In genomic region chr6:134923670-134924069, GRCm38 (mm10) we compare ENCODE assay signal across 9 mouse cellular contexts. TPM values are rescaled to one million over a fixed set of nuclear protein-coding genes. Genes with fewer than 3 reads are reported as not detected.
DNase-seq lines count a peak whose midpoint lies in the region; ATAC-seq and TF ChIP-seq lines count a peak whose summit lies in the region.
"Had no signal": no experiment of that assay in that cellular context is flagged by ENCODE, and none has a peak within 500 bp of the region (broad histone marks: within the 10 kb centered on the region; RNA-seq: fewer than 3 reads in every experiment).

No protein-coding gene starts in this region.

- no peak overlapping the region for H3K9ac ChIP-seq in lung, embryonic 15.5 days
- peak overlapping the region; percentile 38 for H3K9ac ChIP-seq in forebrain, embryonic 15.5 days (replicated peaks)
- H3K9ac ChIP-seq in liver, embryonic 13.5 days: peak overlapping the region; percentile 11; the same call in 1 of the 2 replicates

- H3K9me3 ChIP-seq in lung, embryonic 15.5 days: no peaks in the 10 kb centered on the region
- no peaks in the 10 kb centered on the region for H3K9me3 ChIP-seq in forebrain, embryonic 15.5 days
- no peaks in the 10 kb centered on the region for H3K9me3 ChIP-seq in liver, embryonic 13.5 days (replicated peaks)

- no peak for ATAC-seq in lung, embryonic 15.5 days (ENCODE audit: borderline replicate concordance, extremely low read depth, low FRiP score, low TSS enrichment)
- ATAC-seq in forebrain, embryonic 15.5 days (replicated peaks): no peak
- no peak for ATAC-seq in liver, embryonic 13.5 days (ENCODE audit: low read depth)
- no peak for ATAC-seq in cerebellum, adult (ENCODE audit: insufficient number of reproducible peaks, low FRiP score, low TSS enrichment)

- peaks cover 36% of the 10 kb centered on the region for H3K4me1 ChIP-seq in lung, embryonic 15.5 days
- peaks cover 50% of the 10 kb centered on the region for H3K4me1 ChIP-seq in forebrain, embryonic 15.5 days
- H3K4me1 ChIP-seq in liver, embryonic 13.5 days (replicated peaks): peaks cover 46% of the 10 kb centered on the region
- no peaks in the 10 kb centered on the region; the same call in 1 of the 2 replicates for H3K4me1 ChIP-seq in small intestine, adult 2 months (ENCODE audit: control insufficient read depth, insufficient read depth, insufficient read length, low read length)

- no peak overlapping the region for H3K27ac ChIP-seq in lung, embryonic 15.5 days
- no peak overlapping the region for H3K27ac ChIP-seq in forebrain, embryonic 15.5 days (replicated peaks)
- peak overlapping the region; percentile 40 for H3K27ac ChIP-seq in liver, embryonic 13.5 days
- 0 out of 2 replicates have a peak overlapping the region, but pooled peaks have one; percentile 14 for H3K27ac ChIP-seq in small intestine, adult 2 months (ENCODE audit: insufficient read depth, low read depth, low read length)

- WGBS in lung, embryonic 15.5 days: 76% methylated on average over 4 of the region's 4 CpGs
- WGBS in forebrain, embryonic 15.5 days: 57% methylated on average over 4 of the region's 4 CpGs
- WGBS in liver, embryonic 13.5 days (ENCODE audit: insufficient replicate concordance): 76% methylated on average over 4 of the region's 4 CpGs
- WGBS in small intestine, adult 2 months: 22% methylated on average over 4 of the region's 4 CpGs

- no peaks in the 10 kb centered on the region for H3K27me3 ChIP-seq in lung, embryonic 15.5 days
- no peaks in the 10 kb centered on the region for H3K27me3 ChIP-seq in forebrain, embryonic 15.5 days
- no peaks in the 10 kb centered on the region for H3K27me3 ChIP-seq in liver, embryonic 13.5 days
- H3K27me3 ChIP-seq in small intestine, adult 2 months (ENCODE audit: control insufficient read depth, insufficient read depth, low read length): no peaks in the 10 kb centered on the region

- no peak for DNase-seq in lung, postnatal 25 days (ENCODE audit: low spot score)
- no peak for DNase-seq in liver, embryonic 13.5 days
- DNase-seq in cerebellum, postnatal 14 days: no peak
- DNase-seq: kidney, postnatal 36 days; spleen, adult 18-20 months had no signal

- no peak for TF ChIP-seq POLR2A in small intestine, adult 2 months (IDR thresholded peaks at IDR 0.05; ENCODE audit: low read depth, low read length)

- no peak for TF ChIP-seq CTCF in small intestine, adult 2 months (IDR thresholded peaks at IDR 0.05; ENCODE audit: extremely low read depth, insufficient read length, insufficient replicate concordance, low read depth, low read length)

- H3K36me3 ChIP-seq in lung, embryonic 15.5 days: no peaks in the 10 kb centered on the region
- H3K36me3 ChIP-seq in forebrain, embryonic 15.5 days: no peaks in the 10 kb centered on the region
- peaks cover 16% of the 10 kb centered on the region for H3K36me3 ChIP-seq in liver, embryonic 13.5 days
- peaks cover 8% of the 10 kb centered on the region for H3K36me3 ChIP-seq in small intestine, adult 2 months (ENCODE audit: control insufficient read depth, insufficient read depth, low read length)

- H3K4me3 ChIP-seq in lung, embryonic 15.5 days: no peak overlapping the region
- H3K4me3 ChIP-seq in forebrain, embryonic 15.5 days: peak overlapping the region; percentile 90
- peak overlapping the region; percentile 29 for H3K4me3 ChIP-seq in liver, embryonic 13.5 days (replicated peaks)
- H3K4me3 ChIP-seq in small intestine, adult 2 months (ENCODE audit: low read depth, low read length): no peak overlapping the region

- H3K4me2 ChIP-seq in lung, embryonic 15.5 days: peak overlapping the region; percentile 19; the same call in 1 of the 2 replicates
- H3K4me2 ChIP-seq in forebrain, embryonic 15.5 days (replicated peaks): peak overlapping the region; percentile 83
- H3K4me2 ChIP-seq in liver, embryonic 13.5 days: peak overlapping the region; percentile 49

RNA-seq across cellular contexts. Expression of gene Cdkn1b, which starts 3.5 kb away (rescaled TPM):
- polyA plus RNA-seq in lung, embryonic 15.5 days (2015; fragmentation: Nextera tagmentation; extraction: Ambion mirVana): 18.4 and 19.3 TPM in 2 replicates
- 52.4 and 55.1 TPM in 2 replicates for polyA plus RNA-seq in forebrain, embryonic 15.5 days (2015; fragmentation: Nextera tagmentation; extraction: Ambion mirVana)
- 13.0 and 14.2 TPM in 2 replicates for polyA plus RNA-seq in liver, embryonic 13.5 days (2015; fragmentation: Nextera tagmentation; extraction: Ambion mirVana)
- polyA plus RNA-seq in small intestine, adult 2 months (2012; rRNA removed): 5.8 and 16.3 TPM in 2 replicates

RNA-seq across cellular contexts. Expression of gene Gpr19, which starts 25.3 kb away (rescaled TPM):
- 9.6 and 10.7 TPM in 2 replicates for polyA plus RNA-seq in lung, embryonic 15.5 days (2015; fragmentation: Nextera tagmentation; extraction: Ambion mirVana)
- 47.7 and 48.1 TPM in 2 replicates for polyA plus RNA-seq in forebrain, embryonic 15.5 days (2015; fragmentation: Nextera tagmentation; extraction: Ambion mirVana)
- polyA plus RNA-seq in liver, embryonic 13.5 days (2015; fragmentation: Nextera tagmentation; extraction: Ambion mirVana): 5.3 and 6.0 TPM in 2 replicates
- polyA plus RNA-seq in small intestine, adult 2 months (2012; rRNA removed): 1.8 and 6.7 TPM in 2 replicates

RNA-seq across cellular contexts. Expression of gene Apold1, which starts 57.8 kb away (rescaled TPM):
- polyA plus RNA-seq in lung, embryonic 15.5 days (2015; fragmentation: Nextera tagmentation; extraction: Ambion mirVana): 1.5 and 1.7 TPM in 2 replicates
- polyA plus RNA-seq in forebrain, embryonic 15.5 days (2015; fragmentation: Nextera tagmentation; extraction: Ambion mirVana): 3.5 and 3.8 TPM in 2 replicates
- polyA plus RNA-seq in liver, embryonic 13.5 days (2015; fragmentation: Nextera tagmentation; extraction: Ambion mirVana): 2.1 and 2.2 TPM in 2 replicates
- polyA plus RNA-seq in small intestine, adult 2 months (2012; rRNA removed): 0.43 and 0.63 TPM in 2 replicates

Comparison
In these comparisons a context has a peak if more than half of its experiments do, and no peak if none do; other contexts are left out.
1. H3K27ac ChIP-seq: peak in liver, embryonic 13.5 days (single experiment) and small intestine, adult 2 months (single experiment); none in lung, embryonic 15.5 days (single experiment) and forebrain, embryonic 15.5 days (single experiment).
2. H3K4me2 ChIP-seq: peak in every context shown above with its lines; median percentile 83 in forebrain, embryonic 15.5 days; 49 in liver, embryonic 13.5 days; 19 in lung, embryonic 15.5 days.
3. H3K4me3 ChIP-seq: peak in forebrain, embryonic 15.5 days (single experiment) and liver, embryonic 13.5 days (single experiment); none in lung, embryonic 15.5 days (single experiment) and small intestine, adult 2 months (single experiment).